Mouse (Mus musculus) gastrocnemius, postnatal 14 days (tissue): ENCODE measurements around the gene Unc119b. TPM values are rescaled to one million over a fixed set of nuclear protein-coding genes. Genes with fewer than 3 reads are reported as not detected.
"Not testable (repeated sequence)": the region's sequence is repeated elsewhere in the genome, so short reads cannot be mapped to it uniquely, and the experiment has no call there.

ENCODE experiments used
- DNase-seq: peaks from one replicate; pipeline ENCODE4 v3.0.0; 2021; ENCODE audit warnings: mixed read lengths
- intact Hi-C: fragments of 180-260 bp; cut with DNase I; formaldehyde crosslinking; loops from one replicate; pipeline ENCODE4 v1.15.1; 2025; ENCODE audit warnings: low total_unique reads
- total RNA-seq, 2 experiments: library from RNA; stranded (reverse); gene quantifications; 2 replicates each; pipeline ENCODE4 v1.2.3; 2021

Unc119b gene
- total RNA-seq, 2 experiments from 2014 or later: 12.2 to 12.7 TPM

DNA sequence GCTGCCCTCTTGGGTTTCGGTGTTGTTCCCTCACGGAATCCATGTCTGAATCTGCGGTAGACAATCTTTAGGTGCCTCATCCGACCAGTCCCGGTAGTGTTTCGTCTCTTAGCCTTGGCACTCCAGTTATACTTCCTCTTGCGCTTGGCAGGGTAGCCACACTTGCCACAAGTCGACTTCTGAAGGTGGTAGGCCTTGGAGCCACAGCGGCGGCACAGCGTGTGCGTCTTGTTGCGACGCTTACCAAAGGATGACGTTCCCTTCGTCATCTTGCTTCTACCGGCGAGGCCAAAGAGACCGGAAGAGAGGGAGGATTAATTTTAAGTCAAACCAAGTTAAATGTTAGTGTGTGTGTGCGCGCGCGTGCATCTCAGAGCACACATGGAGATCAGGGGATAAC is 31.5 kb downstream of the Unc119b start:
- intact Hi-C loops, DNase-seq: not testable (repeated sequence)

DNA sequence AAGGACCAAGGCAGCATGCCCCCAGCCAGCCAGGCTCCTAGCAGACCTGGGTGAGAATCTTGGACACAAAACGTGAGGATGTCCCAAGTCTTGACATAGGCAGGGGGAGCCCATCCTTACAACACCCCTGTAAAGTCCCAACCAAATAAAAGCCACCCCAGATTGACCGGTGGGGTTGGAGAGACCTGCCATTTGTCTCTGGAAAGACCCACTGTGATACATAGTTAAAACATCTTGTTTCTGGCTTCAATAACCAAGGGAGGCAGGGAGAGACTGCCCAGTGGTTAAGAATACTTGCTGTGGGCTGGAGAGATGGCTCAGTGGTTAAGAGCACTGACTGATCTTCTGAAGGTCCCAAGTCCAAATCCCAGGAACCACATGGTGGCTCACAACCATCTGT is 32.5 kb downstream of the Unc119b start:
- intact Hi-C loops: no loop called here
- no peak for DNase-seq

DNA sequence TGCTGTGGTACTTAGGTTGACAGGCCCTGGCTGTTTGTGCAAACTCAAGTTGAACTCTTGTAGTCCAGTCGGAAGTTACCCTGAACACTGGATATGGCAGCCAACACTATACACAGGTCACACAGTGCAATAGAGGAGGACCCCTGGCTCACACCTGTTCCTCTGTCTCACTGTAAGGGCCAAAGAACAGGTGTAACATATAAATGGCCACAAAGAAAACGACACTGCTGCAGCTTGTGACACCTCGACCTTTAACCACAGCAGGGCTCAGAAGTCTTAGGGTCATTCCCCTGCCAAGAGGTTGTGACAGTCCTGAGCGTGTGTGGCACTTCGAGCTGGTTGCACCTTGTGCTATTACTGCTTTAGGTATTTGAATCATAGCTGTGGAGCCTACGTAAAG is 34.3 kb downstream of the Unc119b start:
- intact Hi-C loops: no loop called here

DNA sequence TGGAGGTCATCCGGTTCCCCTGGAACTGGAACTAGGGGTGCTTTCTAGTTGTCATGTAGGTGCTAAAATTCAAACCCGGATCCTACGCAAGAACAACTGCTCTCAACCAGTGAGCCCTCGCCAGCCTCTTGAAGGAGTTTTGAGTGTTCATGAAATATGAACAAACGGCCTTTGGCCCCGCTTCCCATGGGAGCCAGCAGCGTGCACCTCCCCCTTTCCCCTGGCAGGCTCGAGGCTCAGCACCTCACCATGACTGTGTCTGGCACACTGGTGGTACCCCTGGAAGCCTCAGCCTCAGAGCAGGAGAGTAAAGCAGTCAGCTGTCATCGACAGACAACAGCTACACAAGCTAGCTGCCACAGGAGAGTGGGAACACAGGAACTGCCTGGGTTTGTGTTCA is 34.8 kb downstream of the Unc119b start:
- no peak for DNase-seq
- intact Hi-C loops: no loop called here

More for the DNA sequence above, 34.3 kb downstream of the Unc119b start:
- no peak for DNase-seq

DNA sequence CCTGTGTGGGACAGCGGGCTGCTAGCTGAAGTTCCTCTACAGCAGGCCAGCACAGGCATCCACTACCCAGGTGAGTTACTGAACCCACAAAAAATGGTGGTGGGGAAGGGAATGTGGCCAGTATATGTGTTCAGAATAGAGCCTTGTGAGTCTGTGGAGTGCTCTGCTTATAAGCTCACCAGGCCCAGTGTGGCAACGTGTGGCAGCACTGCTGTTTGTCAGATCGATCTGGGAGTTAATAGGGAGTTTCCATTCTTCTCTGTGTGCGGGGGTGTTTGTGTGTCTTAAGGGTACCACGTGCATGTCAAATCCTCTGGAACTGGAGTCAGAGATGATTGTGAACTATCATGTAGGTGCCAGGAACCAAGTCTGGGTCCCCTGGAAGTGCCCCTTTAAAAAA is 35.2 kb downstream of the Unc119b start:
- no peak for DNase-seq
- intact Hi-C loops: no loop called here

GRCm38 (mm10) chr5:115098195-115098594 is 36.6 kb downstream of the Unc119b start, which contains the start of gene Gm10401:
TSS of gene Gm10401 (minus strand) at chr5:115098295.
- intact Hi-C loops: no loop called here
- no peak for DNase-seq

DNA sequence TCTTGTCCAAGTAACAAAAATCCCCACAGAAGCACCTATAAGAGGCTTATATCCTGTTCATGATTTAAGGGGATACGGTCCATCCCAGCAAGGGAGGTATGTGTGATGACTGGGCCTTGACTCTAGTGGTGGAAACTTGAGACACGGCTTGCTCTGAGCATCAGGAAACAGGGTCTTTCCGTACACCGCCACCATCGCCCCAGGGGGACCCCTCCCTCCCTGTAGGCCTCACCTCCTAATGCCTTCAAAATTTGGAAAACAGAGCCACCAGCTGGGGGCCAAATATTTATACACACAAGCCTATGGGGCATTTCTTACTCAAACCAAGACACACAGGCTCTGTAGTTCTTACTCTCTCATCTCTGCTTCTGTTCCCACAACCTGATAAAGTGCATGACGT is 43.0 kb downstream of the Unc119b start:
- intact Hi-C loops: no loop called here
- DNase-seq: no peak

DNA sequence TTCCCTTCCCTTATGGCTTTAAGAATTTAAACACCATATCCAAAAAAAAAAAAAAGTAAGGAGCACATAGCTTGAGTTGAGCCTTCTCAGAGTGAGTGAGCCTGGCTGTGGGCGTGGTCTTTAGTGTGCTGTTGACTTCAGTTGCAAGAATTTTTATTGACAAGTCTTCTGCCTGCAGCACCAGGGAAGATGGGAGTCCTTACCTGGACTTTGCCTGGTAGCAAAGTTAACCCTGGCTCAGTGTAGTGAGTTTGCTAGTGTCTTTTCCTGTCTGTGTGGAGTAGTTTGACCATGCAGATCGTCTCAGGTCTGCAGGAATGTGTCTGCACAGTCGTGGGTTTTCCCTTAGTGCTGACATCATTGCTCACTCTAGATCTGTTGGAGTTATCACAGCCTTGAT is 43.8 kb downstream of the Unc119b start:
- intact Hi-C loops: no loop called here
- no peak for DNase-seq

DNA sequence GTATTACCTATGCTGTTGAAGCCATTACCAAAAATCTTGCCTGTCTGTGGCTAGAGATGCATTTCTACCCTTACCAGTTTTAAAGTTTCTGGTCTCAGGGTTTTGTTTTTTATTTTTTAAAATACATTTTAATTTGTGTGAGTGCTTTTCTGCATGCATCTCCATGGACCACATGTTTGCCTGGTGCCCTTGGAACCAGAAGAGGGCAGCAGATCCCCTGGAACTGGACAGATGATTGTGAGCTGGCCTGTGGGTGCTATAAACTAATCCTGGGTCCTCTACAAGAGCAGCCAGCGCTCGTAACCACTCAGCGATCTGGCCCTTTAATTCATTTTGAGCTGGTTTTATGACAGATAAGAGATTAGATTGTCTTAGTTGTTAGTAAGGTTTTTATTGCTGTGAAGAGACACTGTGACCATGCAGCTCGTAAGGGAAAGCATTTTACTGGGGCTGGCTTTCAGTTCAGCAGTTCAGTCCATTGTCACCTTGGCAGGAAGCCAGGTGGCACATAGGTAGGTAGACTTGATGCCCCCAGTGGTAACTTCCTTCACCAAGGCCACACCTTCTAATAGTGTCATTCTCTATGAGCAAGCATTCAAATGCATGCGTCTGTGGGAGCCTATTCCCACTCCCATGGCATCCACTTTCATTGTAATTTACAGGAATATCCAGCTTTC is 45.0 kb downstream of the Unc119b start:
- intact Hi-C loops: no loop called here
- DNase-seq: no peak

GRCm38 (mm10) chr5:115085675-115086074 is 49.1 kb downstream of the Unc119b start:
- intact Hi-C loops: no loop called here
- DNase-seq: no peak

DNA sequence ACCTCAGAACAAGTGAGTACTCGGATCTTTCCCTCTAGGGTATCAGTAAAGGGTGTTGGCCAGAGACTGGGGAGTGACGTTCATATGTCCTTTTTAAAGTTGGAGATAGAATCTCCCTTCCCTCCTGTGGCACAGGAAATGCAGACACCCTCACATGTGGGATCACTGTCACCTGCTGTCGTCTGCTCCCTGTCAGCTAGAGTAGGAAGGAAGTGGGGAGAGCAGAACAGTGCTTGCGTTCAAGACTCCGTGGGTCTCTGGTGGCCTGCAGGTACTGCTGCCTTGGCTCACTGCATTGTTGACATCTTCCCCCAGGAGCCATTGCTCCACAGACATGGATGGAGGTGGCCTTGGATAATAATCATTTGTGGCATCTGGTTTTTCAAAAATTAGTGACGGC is 51.3 kb downstream of the Unc119b start:
- no peak for DNase-seq
- intact Hi-C loops: no loop called here

- DNase-seq: no peak
- intact Hi-C loops: no loop called here
Observed at GRCm38 (mm10) chr5:115081636-115082035, 53.1 kb downstream of the Unc119b start.

GRCm38 (mm10) chr5:115076144-115076901 is 58.5 kb downstream of the Unc119b start:
- DNase-seq: peak; percentile 65
- intact Hi-C loops: loop anchor here (5.0 kb wide), 2 partner anchors 34 to 94 kb away; no protein-coding TSS in a partner anchor

DNA sequence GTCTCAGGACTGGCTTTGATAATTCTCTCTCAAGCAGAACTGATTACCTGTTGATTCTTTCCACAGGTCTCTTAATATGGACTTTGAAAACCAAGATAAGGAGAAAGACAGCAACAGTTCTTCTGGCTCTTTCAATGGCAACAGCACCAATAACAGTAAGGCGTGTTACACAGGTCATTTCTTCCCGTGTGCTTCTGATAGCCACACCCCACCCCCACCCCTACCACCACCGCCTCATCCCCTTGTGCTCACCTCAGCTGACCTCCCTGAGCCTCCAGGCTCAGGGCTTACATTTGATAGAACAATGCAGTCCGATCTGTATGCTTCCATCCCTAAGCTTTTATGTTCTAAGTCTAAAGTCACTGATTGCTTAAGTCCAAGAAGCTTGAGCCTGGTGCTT is 60.0 kb downstream of the Unc119b start:
- intact Hi-C loops: loop anchor here (5.0 kb wide), 2 partner anchors 32 to 92 kb away; no protein-coding TSS in a partner anchor
- no peak for DNase-seq

GRCm38 (mm10) chr5:115073306-115073705 is 61.5 kb downstream of the Unc119b start:
- DNase-seq, intact Hi-C loops: not testable (repeated sequence)

Other genes with a start within 250 kb of the Unc119b start
- gene Oasl2, start 238.0 kb downstream of the Unc119b start, total RNA-seq: under 1 TPM; 0.38 to 0.88 TPM
- not detected for gene Oasl1, start 211.7 kb downstream of the Unc119b start, total RNA-seq
- gene 2210016L21Rik, start 192.8 kb downstream of the Unc119b start, total RNA-seq: 10 to 100 TPM; 26.3 to 30.7 TPM
- gene Hnf1a, start 163.9 kb downstream of the Unc119b start, total RNA-seq: not detected
- gene Sppl3, start 123.8 kb downstream of the Unc119b start, total RNA-seq: 10 to 100 TPM; 24.5 to 28.6 TPM
- not detected for gene Gm10401, start 36.7 kb downstream of the Unc119b start, total RNA-seq
- gene Acads, start 15.6 kb downstream of the Unc119b start, total RNA-seq: 10 to 100 TPM; 58.1 to 67.2 TPM
- 100 to 1,000 TPM; 216 to 235 TPM for gene Mlec, start 23.2 kb upstream of the Unc119b start, total RNA-seq
- 1 to 10 TPM; 1.2 to 1.3 TPM for gene Cabp1, start 59.4 kb upstream of the Unc119b start, total RNA-seq
- 10 to 100 TPM; 24.0 to 25.4 TPM for gene Pop5, start 100.9 kb upstream of the Unc119b start, total RNA-seq
- 100 to 1,000 TPM; 238 to 257 TPM for gene Rnf10, start 137.9 kb upstream of the Unc119b start, total RNA-seq
- 100 to 1,000 TPM in 1 of 2 experiments, 10 to 100 TPM in 1; 84.0 to 101 TPM for gene Coq5, start 144.7 kb upstream of the Unc119b start, total RNA-seq
- 100 to 1,000 TPM in 1 of 2 experiments, 10 to 100 TPM in 1; 84.8 to 138 TPM for gene Dynll1, start 166.0 kb upstream of the Unc119b start, total RNA-seq
- 10 to 100 TPM; 14.5 to 15.9 TPM for gene Srsf9, start 192.2 kb upstream of the Unc119b start, total RNA-seq
- 10 to 100 TPM; 18.8 to 19.7 TPM for gene Gatc, start 206.2 kb upstream of the Unc119b start, total RNA-seq
- gene Triap1, start 206.2 kb upstream of the Unc119b start, total RNA-seq: 10 to 100 TPM; 12.4 to 15.2 TPM
- 100 to 1,000 TPM; 105 to 114 TPM for gene Cox6a1, start 214.0 kb upstream of the Unc119b start, total RNA-seq